Mouse (Mus musculus): ENCODE data around the gene 1500011B03Rik. TPM values are rescaled to one million over a fixed set of nuclear protein-coding genes. Genes with fewer than 3 reads are reported as not detected.

1500011B03Rik gene
- polyA plus RNA-seq, 1 experiment = 34.7 TPM

DNA sequence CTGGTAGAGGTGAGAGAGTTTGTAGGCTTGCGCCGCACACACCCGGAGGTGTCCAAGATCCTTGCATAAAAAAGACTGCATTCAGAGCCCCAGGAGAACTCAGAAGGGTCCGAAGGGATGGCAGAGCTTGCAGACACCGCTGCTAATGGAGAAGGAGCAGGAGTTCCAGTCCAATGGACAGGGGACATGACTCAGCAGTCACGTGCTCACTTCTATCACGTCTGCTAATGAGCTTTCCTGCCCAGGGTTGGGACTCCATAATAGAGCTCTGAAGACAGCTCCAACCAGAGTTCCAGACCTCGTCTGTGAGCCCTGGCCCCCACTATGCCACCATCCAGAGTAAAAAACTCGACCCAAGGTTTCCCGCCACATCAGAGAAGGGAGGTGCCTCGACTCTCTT is 5.1 kb downstream of the 1500011B03Rik start:
- Histone ChIP-seq H3ac (ENCODE audit: control insufficient read depth, insufficient read length, low read depth) (no peak overlapping the region), H3K27me3 (ENCODE audit: control insufficient read depth, insufficient read depth, insufficient read length) (no peaks in the 10 kb centered on the region), H3K36me3 (ENCODE audit: control insufficient read depth, insufficient read depth) (no peaks in the 10 kb centered on the region), H3K4me3 (ENCODE audit: insufficient read depth, poor library complexity, severe bottlenecking) (no peak overlapping the region), H3K79me2 (ENCODE audit: control insufficient read depth, insufficient read depth) (peaks cover 4% of the 10 kb centered on the region), H3K79me3 (ENCODE audit: low read depth) (no peaks in the 10 kb centered on the region)
- TF ChIP-seq MAX (IDR thresholded peaks at IDR 0.05) (no peak), CTCF (IDR thresholded peaks at IDR 0.05; ENCODE audit: control insufficient read depth, insufficient read depth, insufficient read length) (no peak), MYOD1 (IDR thresholded peaks at IDR 0.05; ENCODE audit: control insufficient read depth, insufficient read length, low read depth) (no peak), USF1 (IDR thresholded peaks at IDR 0.05; ENCODE audit: low read depth) (no peak), MYOG (IDR thresholded peaks at IDR 0.05; ENCODE audit: control insufficient read depth, extremely low read depth, insufficient read length) (no peak), CEBPB (IDR thresholded peaks at IDR 0.05; ENCODE audit: low read depth) (no peak), FOSL1 (IDR thresholded peaks at IDR 0.05; ENCODE audit: insufficient read depth, low read length, poor library complexity, severe bottlenecking) (no peak)

GRCm38 (mm10) chr5:114816599-114816998 is 6.7 kb downstream of the 1500011B03Rik start:
- Histone ChIP-seq H3K79me2 (ENCODE audit: control insufficient read depth, insufficient read depth) (peaks cover 19% of the 10 kb centered on the region), H3K36me3 (ENCODE audit: control insufficient read depth, insufficient read depth) (no peaks in the 10 kb centered on the region), H3K79me3 (ENCODE audit: low read depth) (peaks cover 3% of the 10 kb centered on the region), H3K4me3 (ENCODE audit: insufficient read depth, poor library complexity, severe bottlenecking) (no peak overlapping the region), H3ac (ENCODE audit: control insufficient read depth, insufficient read length, low read depth) (no peak overlapping the region), H3K27me3 (ENCODE audit: control insufficient read depth, insufficient read depth, insufficient read length) (no peaks in the 10 kb centered on the region)
- TF ChIP-seq FOSL1 (IDR thresholded peaks at IDR 0.05; ENCODE audit: insufficient read depth, low read length, poor library complexity, severe bottlenecking) (no peak), USF1 (IDR thresholded peaks at IDR 0.05; ENCODE audit: low read depth) (no peak), CEBPB (IDR thresholded peaks at IDR 0.05; ENCODE audit: low read depth) (no peak), MYOD1 (IDR thresholded peaks at IDR 0.05; ENCODE audit: control insufficient read depth, insufficient read length, low read depth) (no peak), CTCF (IDR thresholded peaks at IDR 0.05; ENCODE audit: control insufficient read depth, insufficient read depth, insufficient read length) (no peak), MAX (IDR thresholded peaks at IDR 0.05) (no peak), MYOG (IDR thresholded peaks at IDR 0.05; ENCODE audit: control insufficient read depth, extremely low read depth, insufficient read length) (no peak)

GRCm38 (mm10) chr5:114813525-114814181 is 9.6 kb downstream of the 1500011B03Rik start:
- TF ChIP-seq MYOG (IDR thresholded peaks at IDR 0.05; ENCODE audit: control insufficient read depth, extremely low read depth, insufficient read length) = no peak
- no peak for TF ChIP-seq CTCF (IDR thresholded peaks at IDR 0.05; ENCODE audit: control insufficient read depth, insufficient read depth, insufficient read length)
- TF ChIP-seq MAX (IDR thresholded peaks at IDR 0.05) = no peak
- no peak for TF ChIP-seq MYOD1 (IDR thresholded peaks at IDR 0.05; ENCODE audit: control insufficient read depth, insufficient read length, low read depth)
- no peak for TF ChIP-seq USF1 (IDR thresholded peaks at IDR 0.05; ENCODE audit: low read depth)
- TF ChIP-seq FOSL1 (IDR thresholded peaks at IDR 0.05; ENCODE audit: insufficient read depth, low read length, poor library complexity, severe bottlenecking) = no peak
- no peak for TF ChIP-seq CEBPB (IDR thresholded peaks at IDR 0.05; ENCODE audit: low read depth)
- peak overlapping the region; percentile 40 for H3K4me3 ChIP-seq (ENCODE audit: insufficient read depth, poor library complexity, severe bottlenecking)
- H3K79me2 ChIP-seq (ENCODE audit: control insufficient read depth, insufficient read depth) = peaks cover 20% of the 10 kb centered on the region
- H3K79me3 ChIP-seq (ENCODE audit: low read depth) = peaks cover 3% of the 10 kb centered on the region
- H3ac ChIP-seq (ENCODE audit: control insufficient read depth, insufficient read length, low read depth) = peak overlapping the region; percentile 60
- no peaks in the 10 kb centered on the region for H3K27me3 ChIP-seq (ENCODE audit: control insufficient read depth, insufficient read depth, insufficient read length)
- no peaks in the 10 kb centered on the region for H3K36me3 ChIP-seq (ENCODE audit: control insufficient read depth, insufficient read depth)

GRCm38 (mm10) chr5:114809826-114810225 is 13.4 kb downstream of the 1500011B03Rik start:
- Histone ChIP-seq H3K79me2 (ENCODE audit: control insufficient read depth, insufficient read depth) (peaks cover 20% of the 10 kb centered on the region), H3K36me3 (ENCODE audit: control insufficient read depth, insufficient read depth) (peaks cover 4% of the 10 kb centered on the region), H3K27me3 (ENCODE audit: control insufficient read depth, insufficient read depth, insufficient read length) (no peaks in the 10 kb centered on the region), H3ac (ENCODE audit: control insufficient read depth, insufficient read length, low read depth) (no peak overlapping the region), H3K79me3 (ENCODE audit: low read depth) (peaks cover 3% of the 10 kb centered on the region), H3K4me3 (ENCODE audit: insufficient read depth, poor library complexity, severe bottlenecking) (no peak overlapping the region)
- TF ChIP-seq CEBPB (IDR thresholded peaks at IDR 0.05; ENCODE audit: low read depth) = no peak
- TF ChIP-seq MYOD1 (IDR thresholded peaks at IDR 0.05; ENCODE audit: control insufficient read depth, insufficient read length, low read depth) = no peak
- TF ChIP-seq FOSL1 (IDR thresholded peaks at IDR 0.05; ENCODE audit: insufficient read depth, low read length, poor library complexity, severe bottlenecking) = no peak
- TF ChIP-seq MYOG (IDR thresholded peaks at IDR 0.05; ENCODE audit: control insufficient read depth, extremely low read depth, insufficient read length) = no peak
- no peak for TF ChIP-seq USF1 (IDR thresholded peaks at IDR 0.05; ENCODE audit: low read depth)
- TF ChIP-seq MAX (IDR thresholded peaks at IDR 0.05) = no peak
- no peak for TF ChIP-seq CTCF (IDR thresholded peaks at IDR 0.05; ENCODE audit: control insufficient read depth, insufficient read depth, insufficient read length)

GRCm38 (mm10) chr5:114809181-114809756 is 14.0 kb downstream of the 1500011B03Rik start:
- no peak overlapping the region for H3K4me3 ChIP-seq (ENCODE audit: insufficient read depth, poor library complexity, severe bottlenecking)
- H3K79me2 ChIP-seq (ENCODE audit: control insufficient read depth, insufficient read depth) = peaks cover 20% of the 10 kb centered on the region
- peaks cover 3% of the 10 kb centered on the region for H3K79me3 ChIP-seq (ENCODE audit: low read depth)
- TF ChIP-seq FOSL1 (IDR thresholded peaks at IDR 0.05; ENCODE audit: insufficient read depth, low read length, poor library complexity, severe bottlenecking) (no peak), CEBPB (IDR thresholded peaks at IDR 0.05; ENCODE audit: low read depth) (no peak), CTCF (IDR thresholded peaks at IDR 0.05; ENCODE audit: control insufficient read depth, insufficient read depth, insufficient read length) (no peak), MAX (IDR thresholded peaks at IDR 0.05) (no peak), MYOG (IDR thresholded peaks at IDR 0.05; ENCODE audit: control insufficient read depth, extremely low read depth, insufficient read length) (no peak), MYOD1 (IDR thresholded peaks at IDR 0.05; ENCODE audit: control insufficient read depth, insufficient read length, low read depth) (no peak), USF1 (IDR thresholded peaks at IDR 0.05; ENCODE audit: low read depth) (no peak)
- peaks cover 8% of the 10 kb centered on the region for H3K36me3 ChIP-seq (ENCODE audit: control insufficient read depth, insufficient read depth)
- H3K27me3 ChIP-seq (ENCODE audit: control insufficient read depth, insufficient read depth, insufficient read length) = no peaks in the 10 kb centered on the region
- no peak overlapping the region for H3ac ChIP-seq (ENCODE audit: control insufficient read depth, insufficient read length, low read depth)
